Mouse (Mus musculus): ENCODE results near the gene Prex1. TPM values are rescaled to one million over a fixed set of nuclear protein-coding genes. Genes with fewer than 3 reads are reported as not detected.

The Prex1 gene
- polyA plus RNA-seq, 1 experiment, result 20.1 TPM

- no peak overlapping the region for H3K27ac ChIP-seq (ENCODE audit: insufficient read depth, low read depth, low read length)
- H3K27me3 ChIP-seq (ENCODE audit: control insufficient read depth, insufficient read depth, low read length), result no peaks in the 10 kb centered on the region
- no peak for TF ChIP-seq POLR2A (IDR thresholded peaks at IDR 0.05; ENCODE audit: low read depth, low read length)
- TF ChIP-seq CTCF (IDR thresholded peaks at IDR 0.05; ENCODE audit: extremely low read depth, insufficient read length, insufficient replicate concordance, low read depth, low read length), result no peak
- no peaks in the 10 kb centered on the region for H3K36me3 ChIP-seq (ENCODE audit: control insufficient read depth, insufficient read depth, low read length)
- WGBS, result 90% methylated on average over 6 of the region's 6 CpGs
- no peak overlapping the region for H3K4me3 ChIP-seq (ENCODE audit: low read depth, low read length)
- H3K4me1 ChIP-seq (ENCODE audit: control insufficient read depth, insufficient read depth, insufficient read length, low read length), result peaks cover 9% of the 10 kb centered on the region
These were observed 161.0 kb downstream of the Prex1 start for GRCm38 (mm10) chr2:166552657-166553056.

DNA sequence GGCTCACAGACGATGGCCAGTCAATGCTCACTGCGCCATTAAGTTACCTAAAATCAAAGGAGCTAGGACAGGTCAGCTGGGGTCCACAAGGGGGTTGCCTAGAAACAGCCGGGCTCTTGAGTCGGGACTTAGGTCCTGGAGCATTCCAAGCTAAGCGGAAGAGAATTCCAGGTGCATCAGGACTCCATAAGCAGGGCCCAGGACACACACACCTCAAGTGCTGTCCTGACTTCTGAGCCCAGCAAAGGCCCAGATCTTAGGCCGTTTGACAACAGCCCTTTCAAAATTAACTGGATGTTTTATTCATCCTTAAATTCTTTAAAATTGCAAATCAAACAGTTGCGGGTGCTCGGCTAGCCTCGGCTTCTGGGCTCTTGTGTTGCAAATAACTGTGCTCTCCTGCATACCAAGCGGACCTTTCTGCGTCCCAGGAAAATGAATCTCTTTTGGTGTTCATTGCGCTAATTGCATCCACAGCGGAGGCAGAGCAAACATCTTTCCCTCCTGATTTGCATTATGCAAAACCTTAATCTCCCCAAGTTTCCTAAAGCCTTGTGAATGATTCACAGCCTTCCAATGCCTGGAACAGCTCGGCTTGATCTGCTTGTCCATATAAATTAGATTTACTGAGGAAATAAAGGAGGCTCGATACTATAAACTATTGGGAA is 161.7 kb downstream of the Prex1 start:
- H3K27me3 ChIP-seq (ENCODE audit: control insufficient read depth, insufficient read depth, low read length), result no peaks in the 10 kb centered on the region
- H3K4me1 ChIP-seq (ENCODE audit: control insufficient read depth, insufficient read depth, insufficient read length, low read length), result peaks cover 9% of the 10 kb centered on the region
- WGBS, result 81% methylated on average over 15 of the region's 15 CpGs
- TF ChIP-seq CTCF (IDR thresholded peaks at IDR 0.05; ENCODE audit: extremely low read depth, insufficient read length, insufficient replicate concordance, low read depth, low read length) (no peak), POLR2A (IDR thresholded peaks at IDR 0.05; ENCODE audit: low read depth, low read length) (no peak)
- H3K4me3 ChIP-seq (ENCODE audit: low read depth, low read length), result no peak overlapping the region
- H3K27ac ChIP-seq (ENCODE audit: insufficient read depth, low read depth, low read length), result no peak overlapping the region
- H3K36me3 ChIP-seq (ENCODE audit: control insufficient read depth, insufficient read depth, low read length), result no peaks in the 10 kb centered on the region

DNA sequence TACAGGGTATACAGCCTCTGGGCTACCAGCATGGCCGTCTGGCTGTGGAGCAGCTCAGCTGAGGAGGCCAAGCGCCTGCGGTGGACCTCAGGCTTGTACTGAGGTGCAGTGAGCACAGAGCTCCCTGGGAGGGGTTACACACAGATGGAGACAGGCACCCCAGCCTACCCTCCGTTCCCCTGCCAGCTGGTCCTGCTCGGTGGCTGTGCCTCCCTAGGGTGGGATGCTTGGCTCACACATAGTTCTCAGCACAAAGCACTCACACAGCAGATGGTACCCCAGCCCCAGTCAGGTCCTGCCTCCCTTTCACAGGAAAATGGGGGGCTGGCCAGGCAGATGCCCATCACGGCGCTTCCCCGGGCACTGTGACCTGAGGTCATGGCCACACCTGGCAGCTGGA is 163.8 kb downstream of the Prex1 start:
- TF ChIP-seq CTCF (IDR thresholded peaks at IDR 0.05; ENCODE audit: extremely low read depth, insufficient read length, insufficient replicate concordance, low read depth, low read length), result no peak
- TF ChIP-seq POLR2A (IDR thresholded peaks at IDR 0.05; ENCODE audit: low read depth, low read length), result no peak
- 82% methylated on average over 8 of the region's 8 CpGs for WGBS
- Histone ChIP-seq H3K27me3 (ENCODE audit: control insufficient read depth, insufficient read depth, low read length) (no peaks in the 10 kb centered on the region), H3K27ac (ENCODE audit: insufficient read depth, low read depth, low read length) (no peak overlapping the region), H3K36me3 (ENCODE audit: control insufficient read depth, insufficient read depth, low read length) (no peaks in the 10 kb centered on the region), H3K4me3 (ENCODE audit: low read depth, low read length) (no peak overlapping the region), H3K4me1 (ENCODE audit: control insufficient read depth, insufficient read depth, insufficient read length, low read length) (peaks cover 9% of the 10 kb centered on the region)

GRCm38 (mm10) chr2:166549069-166549468 is 164.6 kb downstream of the Prex1 start:
- no peaks in the 10 kb centered on the region for H3K36me3 ChIP-seq (ENCODE audit: control insufficient read depth, insufficient read depth, low read length)
- H3K4me3 ChIP-seq (ENCODE audit: low read depth, low read length), result no peak overlapping the region
- no peaks in the 10 kb centered on the region for H3K27me3 ChIP-seq (ENCODE audit: control insufficient read depth, insufficient read depth, low read length)
- no peak for TF ChIP-seq POLR2A (IDR thresholded peaks at IDR 0.05; ENCODE audit: low read depth, low read length)
- no peak for TF ChIP-seq CTCF (IDR thresholded peaks at IDR 0.05; ENCODE audit: extremely low read depth, insufficient read length, insufficient replicate concordance, low read depth, low read length)
- no peak overlapping the region for H3K27ac ChIP-seq (ENCODE audit: insufficient read depth, low read depth, low read length)
- peaks cover 9% of the 10 kb centered on the region for H3K4me1 ChIP-seq (ENCODE audit: control insufficient read depth, insufficient read depth, insufficient read length, low read length)
- 74% methylated on average over 5 of the region's 5 CpGs for WGBS

DNA sequence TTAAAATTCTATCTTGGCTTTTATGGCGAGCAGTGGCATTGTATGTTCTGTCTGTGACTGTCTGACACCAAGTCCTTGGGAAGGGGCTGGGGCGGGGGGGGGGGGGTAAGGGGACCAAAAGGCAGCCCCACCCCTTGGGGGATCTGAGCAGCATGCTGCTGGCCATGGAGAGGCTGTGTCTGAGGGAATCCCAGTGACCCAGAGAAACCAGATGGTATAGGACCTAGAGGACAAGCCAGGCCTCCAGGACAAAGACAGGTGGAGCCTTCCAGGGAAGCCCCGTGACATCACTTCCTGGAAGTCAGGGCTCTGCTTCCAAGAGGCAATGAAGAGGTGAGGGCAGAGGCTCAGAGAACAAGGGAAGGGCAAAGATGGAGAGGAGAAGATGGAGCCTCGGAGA is 168.1 kb downstream of the Prex1 start:
- TF ChIP-seq POLR2A (IDR thresholded peaks at IDR 0.05; ENCODE audit: low read depth, low read length), result no peak
- TF ChIP-seq CTCF (IDR thresholded peaks at IDR 0.05; ENCODE audit: extremely low read depth, insufficient read length, insufficient replicate concordance, low read depth, low read length), result no peak
- H3K27me3 ChIP-seq (ENCODE audit: control insufficient read depth, insufficient read depth, low read length), result no peaks in the 10 kb centered on the region
- peaks cover 5% of the 10 kb centered on the region; the same call in 1 of the 2 replicates for H3K4me1 ChIP-seq (ENCODE audit: control insufficient read depth, insufficient read depth, insufficient read length, low read length)
- WGBS, result 48% methylated on average over 4 of the region's 4 CpGs
- no peak overlapping the region for H3K4me3 ChIP-seq (ENCODE audit: low read depth, low read length)
- no peaks in the 10 kb centered on the region for H3K36me3 ChIP-seq (ENCODE audit: control insufficient read depth, insufficient read depth, low read length)
- H3K27ac ChIP-seq (ENCODE audit: insufficient read depth, low read depth, low read length), result no peak overlapping the region

GRCm38 (mm10) chr2:166544575-166545251 is 168.9 kb downstream of the Prex1 start:
- Histone ChIP-seq H3K27me3 (ENCODE audit: control insufficient read depth, insufficient read depth, low read length) (no peaks in the 10 kb centered on the region), H3K36me3 (ENCODE audit: control insufficient read depth, insufficient read depth, low read length) (no peaks in the 10 kb centered on the region), H3K27ac (ENCODE audit: insufficient read depth, low read depth, low read length) (no peak overlapping the region), H3K4me3 (ENCODE audit: low read depth, low read length) (no peak overlapping the region), H3K4me1 (ENCODE audit: control insufficient read depth, insufficient read depth, insufficient read length, low read length) (peaks cover 1% of the 10 kb centered on the region; the same call in 1 of the 2 replicates)
- no peak for TF ChIP-seq CTCF (IDR thresholded peaks at IDR 0.05; ENCODE audit: extremely low read depth, insufficient read length, insufficient replicate concordance, low read depth, low read length)
- TF ChIP-seq POLR2A (IDR thresholded peaks at IDR 0.05; ENCODE audit: low read depth, low read length), result no peak
- WGBS, result 48% methylated on average over 7 of the region's 7 CpGs

GRCm38 (mm10) chr2:166541112-166541928 is 172.3 kb downstream of the Prex1 start:
- no peaks in the 10 kb centered on the region for H3K4me1 ChIP-seq (ENCODE audit: control insufficient read depth, insufficient read depth, insufficient read length, low read length)
- H3K27me3 ChIP-seq (ENCODE audit: control insufficient read depth, insufficient read depth, low read length), result no peaks in the 10 kb centered on the region
- H3K4me3 ChIP-seq (ENCODE audit: low read depth, low read length), result no peak overlapping the region
- H3K36me3 ChIP-seq (ENCODE audit: control insufficient read depth, insufficient read depth, low read length), result no peaks in the 10 kb centered on the region
- H3K27ac ChIP-seq (ENCODE audit: insufficient read depth, low read depth, low read length), result no peak overlapping the region
- WGBS, result 42% methylated on average over 11 of the region's 11 CpGs
- no peak for TF ChIP-seq CTCF (IDR thresholded peaks at IDR 0.05; ENCODE audit: extremely low read depth, insufficient read length, insufficient replicate concordance, low read depth, low read length)
- TF ChIP-seq POLR2A (IDR thresholded peaks at IDR 0.05; ENCODE audit: low read depth, low read length), result no peak

All from small intestine, adult 2 months (tissue).